ENCODE assay signal across 30 mouse cellular contexts in genomic region chr3:30466031-30466650, GRCm38 (mm10).
DNase-seq lines count a peak whose midpoint lies in the region; TF ChIP-seq lines count a peak whose summit lies in the region.
"Had no signal": no experiment of that assay in that cellular context is flagged by ENCODE, and none has a peak within 500 bp of the region (broad histone marks: within the 10 kb centered on the region; RNA-seq: fewer than 3 reads in every experiment).

No protein-coding gene starts in this region.

- H3K79me2 ChIP-seq in heart, adult 2 months (replicated peaks; ENCODE audit: control insufficient read depth, insufficient read depth, low read length) = no peaks in the 10 kb centered on the region

- WGBS in heart, adult 2 months = 45% methylated on average over 11 of the region's 11 CpGs

- H3K4me3 ChIP-seq in heart, adult 2 months = no peak overlapping the region
- H3K4me3 ChIP-seq in layer of hippocampus, adult 2 months = no peak overlapping the region
- H3K4me3 ChIP-seq: embryonic facial prominence, embryonic 13.5 days; forebrain, embryonic 10.5 days; heart, embryonic 15.5 days; hindbrain, embryonic 12.5 days; intestine, embryonic 15.5 days; lung, embryonic 15.5 days; megakaryocyte, embryonic 14.5 days; midbrain, embryonic 13.5 days had no signal

- DNase-seq in heart, adult 2 months = peak in 1 of 2 experiments; percentile 40
- DNase-seq in heart, postnatal 14 days = no peak
- no peak for DNase-seq in layer of hippocampus, adult 2 months (ENCODE audit: low spot score in 2 of 2)
- no peak for DNase-seq in layer of hippocampus, adult 18-20 months (ENCODE audit: low spot score in 2 of 2)
- DNase-seq in retina, postnatal 1 day = peak; percentile 10
- DNase-seq in retina, embryonic 14.5 days (ENCODE audit: low spot score) = no peak
- DNase-seq in skeletal muscle tissue, adult 2 months (ENCODE audit: low read depth, low spot score) = peak; percentile 10
- no peak for DNase-seq in thymus, postnatal 4 days
- DNase-seq: adrenal gland, postnatal 10 days; cerebellum, adult 11-12 months; cerebellum, adult 9-11 months; kidney, adult 2 months; kidney, postnatal 36 days; layer of hippocampus, postnatal 36 days; liver; lung, postnatal 4 days; right cerebral cortex, postnatal 25 days; spleen, adult 18-20 months; thymus, adult 18-20 months; thymus, postnatal 25 days had no signal

- TF ChIP-seq POLR2A in heart, adult 2 months (IDR thresholded peaks at IDR 0.05; ENCODE audit: insufficient read depth, low read depth, low read length) = 0 out of 2 replicates have a peak, but pooled peaks have one; percentile 26

- TF ChIP-seq EP300 in heart, adult 2 months (IDR thresholded peaks at IDR 0.05; ENCODE audit: insufficient read depth, low read depth, low read length) = no peak

- no peaks in the 10 kb centered on the region for H3K27me3 ChIP-seq in heart, adult 2 months (ENCODE audit: control insufficient read depth, insufficient read depth, low read length)
- H3K27me3 ChIP-seq: embryonic facial prominence, embryonic 13.5 days; heart, embryonic 15.5 days; hindbrain, embryonic 12.5 days; intestine, embryonic 15.5 days; lung, embryonic 15.5 days; midbrain, embryonic 13.5 days had no signal

- H3K9ac ChIP-seq in heart, adult 2 months (ENCODE audit: low read depth, low read length) = no peak overlapping the region
- H3K9ac ChIP-seq: embryonic facial prominence, embryonic 13.5 days; heart, embryonic 15.5 days; hindbrain, embryonic 12.5 days; intestine, embryonic 15.5 days; liver, embryonic 14.5 days; lung, embryonic 15.5 days; midbrain, embryonic 13.5 days had no signal

- H3K27ac ChIP-seq in heart, adult 2 months = peak overlapping the region; percentile 78
- H3K27ac ChIP-seq in layer of hippocampus, adult 2 months = 0 out of 2 replicates have a peak overlapping the region, but pooled peaks have one; percentile 19
- H3K27ac ChIP-seq: embryonic facial prominence, embryonic 13.5 days; forebrain, embryonic 10.5 days; heart, embryonic 15.5 days; hindbrain, embryonic 12.5 days; hindbrain, postnatal 0 days; intestine, embryonic 15.5 days; liver, embryonic 14.5 days; lung, embryonic 15.5 days; midbrain, embryonic 13.5 days had no signal

- H3K4me1 ChIP-seq in heart, adult 2 months (ENCODE audit: control insufficient read depth, insufficient read depth, low read length) = peaks cover 10% of the 10 kb centered on the region
- H3K4me1 ChIP-seq: embryonic facial prominence, embryonic 13.5 days; hindbrain, embryonic 12.5 days; intestine, embryonic 15.5 days; megakaryocyte, embryonic 14.5 days; midbrain, embryonic 13.5 days had no signal

- intact Hi-C loops in heart, adult 2 months (cut with DNase I) = loop anchor here (1.0 kb wide), 1 partner anchor 41 kb away; no protein-coding TSS in a partner anchor
- intact Hi-C loops in heart, postnatal 14 days (cut with DNase I) = no loop called here

- H3K36me3 ChIP-seq in heart, adult 2 months (ENCODE audit: control insufficient read depth, insufficient read depth, low read length) = peaks cover 4% of the 10 kb centered on the region; the same call in 1 of the 2 replicates
- H3K36me3 ChIP-seq: embryonic facial prominence, embryonic 13.5 days; forebrain, embryonic 10.5 days; heart, embryonic 15.5 days; hindbrain, embryonic 12.5 days; intestine, embryonic 15.5 days; lung, embryonic 15.5 days; midbrain, embryonic 13.5 days had no signal

- TF ChIP-seq CTCF in heart, adult 2 months (IDR thresholded peaks at IDR 0.05) = no peak
- no peak for TF ChIP-seq CTCF in layer of hippocampus, adult 2 months (conservative IDR thresholded peaks at IDR 0.05)

Comparison
In these comparisons a context has a peak if more than half of its experiments do, and no peak if none do; other contexts are left out.
1. DNase-seq: peak in retina, postnatal 1 day (single experiment) and skeletal muscle tissue, adult 2 months (single experiment); none in heart, postnatal 14 days (0 of 2), layer of hippocampus, adult 2 months (0 of 2), layer of hippocampus, adult 18-20 months (0 of 2), retina, embryonic 14.5 days (single experiment) and thymus, postnatal 4 days (single experiment).